Mouse (Mus musculus): ENCODE measurements at regions not wholly inside any gene's neighbourhood (a gene's known extent, or its start where the extent isn't known, plus 50 kb on each side); places are given as distances from the start of the nearest gene placed in this dataset.

GRCm38 (mm10) chr8:8932466-8932865, 242.1 kb upstream of the Arglu1 start:
- in situ Hi-C loops (cut with MboI; ENCODE audit: low pct_ligation_motif_present, low pct_unique_long_range_greater_than_20kb, low sequenced_read_pairs) = no loop called here
- Histone ChIP-seq H3K36me3 (replicated peaks in 1 of 2; ENCODE audit: control insufficient read depth in 1 of 2, insufficient read depth in 1 of 2, low read length in 1 of 2) (no peaks in the 10 kb centered on the region), H3K79me2 (replicated peaks; ENCODE audit: control insufficient read depth, extremely low read depth, insufficient read depth, poor library complexity, severe bottlenecking) (no peaks in the 10 kb centered on the region), H3K9me3 (replicated peaks; ENCODE audit: low read length) (peaks cover 66% of the 10 kb centered on the region), H3K27ac (ENCODE audit: insufficient read depth, low read depth) (no peak overlapping the region), H3K4me2 (ENCODE audit: insufficient read depth, low read depth, poor library complexity, severe bottlenecking) (no peak overlapping the region), H3K9ac (ENCODE audit: insufficient read depth, low read depth) (no peak overlapping the region), H3K4me1 (ENCODE audit: control insufficient read depth in 1 of 2, insufficient read depth in 2 of 2) (no peaks in the 10 kb centered on the region), H3K4me3 (replicated peaks in 1 of 3; ENCODE audit: low read depth in 2 of 3, low read length in 2 of 3, poor library complexity in 1 of 3) (no peak overlapping the region), H3K27me3 (replicated peaks) (no peaks in the 10 kb centered on the region)
- dilution Hi-C loops (cut with MboI; ENCODE audit: extremely low pct_ligation_motif_present, extremely low pct_unique_long_range_greater_than_20kb, low sequenced_read_pairs) = no loop called here
- TF ChIP-seq CHD1 (IDR thresholded peaks at IDR 0.05; ENCODE audit: low read depth, low read length) (no peak), RCOR1 (conservative IDR thresholded peaks at IDR 0.05; ENCODE audit: low read depth, low read length) (no peak), KAT2A (IDR thresholded peaks at IDR 0.05; ENCODE audit: insufficient replicate concordance, low read length) (no peak), MXI1 (IDR thresholded peaks at IDR 0.05; ENCODE audit: low read depth, low read length) (no peak), SIN3A (IDR thresholded peaks at IDR 0.05; ENCODE audit: low read length) (no peak), NRF1 (IDR thresholded peaks at IDR 0.05; ENCODE audit: low read depth, low read length) (no peak), UBTF (IDR thresholded peaks at IDR 0.05; ENCODE audit: low read depth, low read length) (no peak), USF2 (conservative IDR thresholded peaks at IDR 0.05; ENCODE audit: low read depth, low read length) (no peak)
- no peak for DNase-seq (ENCODE audit: extremely low read depth)

GRCm38 (mm10) chr8:8931746-8932145, 241.4 kb upstream of the Arglu1 start:
- peaks cover 60% of the 10 kb centered on the region for H3K9me3 ChIP-seq (replicated peaks; ENCODE audit: low read length)
- in situ Hi-C loops (cut with MboI; ENCODE audit: low pct_ligation_motif_present, low pct_unique_long_range_greater_than_20kb, low sequenced_read_pairs) = no loop called here
- no peak for TF ChIP-seq RAD21 (IDR thresholded peaks at IDR 0.05; ENCODE audit: low read depth, low read length)
- no peak for TF ChIP-seq ZNF384 (IDR thresholded peaks at IDR 0.05; ENCODE audit: low read depth, low read length)
- TF ChIP-seq USF1 (IDR thresholded peaks at IDR 0.05; ENCODE audit: low read depth, low read length) = no peak
- TF ChIP-seq ETS1 (conservative IDR thresholded peaks at IDR 0.05; ENCODE audit: low read depth, low read length) = no peak
- TF ChIP-seq BHLHE40 (IDR thresholded peaks at IDR 0.05; ENCODE audit: low read depth, low read length) = no peak

More at GRCm38 (mm10) chr8:8931746-8932145, 241.4 kb upstream of the Arglu1 start:
- Histone ChIP-seq H3K4me3 (replicated peaks in 1 of 3; ENCODE audit: low read depth in 2 of 3, low read length in 2 of 3, poor library complexity in 1 of 3) (no peak overlapping the region), H3K4me1 (ENCODE audit: control insufficient read depth in 1 of 2, insufficient read depth in 2 of 2) (no peaks in the 10 kb centered on the region), H3K4me2 (ENCODE audit: insufficient read depth, low read depth, poor library complexity, severe bottlenecking) (no peak overlapping the region), H3K27me3 (replicated peaks) (no peaks in the 10 kb centered on the region), H3K36me3 (replicated peaks in 1 of 2; ENCODE audit: control insufficient read depth in 1 of 2, insufficient read depth in 1 of 2, low read length in 1 of 2) (no peaks in the 10 kb centered on the region), H3K9ac (ENCODE audit: insufficient read depth, low read depth) (no peak overlapping the region), H3K79me2 (replicated peaks; ENCODE audit: control insufficient read depth, extremely low read depth, insufficient read depth, poor library complexity, severe bottlenecking) (no peaks in the 10 kb centered on the region), H3K27ac (ENCODE audit: insufficient read depth, low read depth) (no peak overlapping the region)
- no peak for DNase-seq (ENCODE audit: extremely low read depth)
- dilution Hi-C loops (cut with MboI; ENCODE audit: extremely low pct_ligation_motif_present, extremely low pct_unique_long_range_greater_than_20kb, low sequenced_read_pairs) = no loop called here

Data from CH12.LX (cell line).